Mouse (Mus musculus) stomach, embryonic 16.5 days (tissue): ENCODE measurements at regions not wholly inside any gene's neighbourhood (a gene's known extent, or its start where the extent isn't known, plus 50 kb on each side); places are given as distances from the start of the nearest gene placed in this dataset.
A peak's percentile ranks its signal among the peaks of the same experiment; 100 is the strongest.

Experiments used
- ATAC-seq: fragments of 200-750 bp; cut with Nextera tagmentation; 2 replicates; pipeline ENCODE4 v1.8.0; 2017; ENCODE audit warnings: moderate number of reproducible peaks, moderate TSS enrichment; ENCODE audit not compliant: insufficient read depth, low FRiP score
- H3K27ac ChIP-seq: fragments of 300-500 bp; sonication (generic); 2 replicates; pipeline ENCODE4 v1.5.1; 2014; ENCODE audit warnings: low read length
- H3K27me3 ChIP-seq: fragments of 300-500 bp; sonication (generic); 2 replicates; pipeline ENCODE4 v1.6.1; 2014; ENCODE audit warnings: low read length, control low read depth, mixed read lengths; ENCODE audit not compliant: control insufficient read depth, insufficient read depth
- H3K36me3 ChIP-seq: fragments of 300-500 bp; sonication (generic); 2 replicates; pipeline ENCODE4 v1.6.1; 2014; ENCODE audit warnings: low read length; ENCODE audit not compliant: control insufficient read depth, insufficient read depth
- H3K4me1 ChIP-seq: fragments of 300-500 bp; sonication (generic); 2 replicates; pipeline ENCODE4 v1.6.1; 2014; ENCODE audit warnings: low read length, control low read depth, mixed read lengths; ENCODE audit not compliant: control insufficient read depth, insufficient read depth
- H3K4me2 ChIP-seq: fragments of 300-500 bp; sonication (generic); 2 replicates; pipeline ENCODE4 v1.6.1; 2014; ENCODE audit warnings: low read depth, low read length, mixed read lengths
- H3K4me3 ChIP-seq: fragments of 300-500 bp; sonication (generic); replicated peaks from 2 replicates; pipeline ENCODE4 v1.5.1; 2014; ENCODE audit warnings: mild to moderate bottlenecking, low read length
- H3K9ac ChIP-seq: fragments of 300-500 bp; sonication (generic); 2 replicates; pipeline ENCODE4 v1.6.1; 2014; ENCODE audit warnings: low read length
- H3K9me3 ChIP-seq: fragments of 300-500 bp; sonication (generic); replicated peaks from 2 replicates; pipeline ENCODE4 v1.6.1; 2016; ENCODE audit warnings: low read length, control low read depth; ENCODE audit not compliant: control insufficient read depth
- WGBS: fragments of 180-500 bp; shearing (Covaris S2); extraction: QIAGEN DNeasy Blood & Tissue Kit; methylation state at CpG from one replicate; pipeline ENCODE4 v1.1.7; 2014; 5-methylcytosine and 5-hydroxymethylcytosine counted together

- ATAC-seq, result no peak
- WGBS, result 86% methylated on average over 2 of the region's 2 CpGs
- no peak overlapping the region for H3K9ac ChIP-seq
- H3K27me3 ChIP-seq, result no peaks in the 10 kb centered on the region
- no peak overlapping the region for H3K4me3 ChIP-seq
- no peaks in the 10 kb centered on the region for H3K9me3 ChIP-seq
- H3K4me1 ChIP-seq, result no peaks in the 10 kb centered on the region
- no peak overlapping the region for H3K4me2 ChIP-seq
- no peaks in the 10 kb centered on the region for H3K36me3 ChIP-seq
- no peak overlapping the region for H3K27ac ChIP-seq
These were observed 1491.2 kb upstream of the Cited2 start for GRCm38 (mm10) chr10:16231821-16232220.

GRCm38 (mm10) chr10:16233612-16234106 lies 1489.4 kb upstream of the Cited2 start:
- no peaks in the 10 kb centered on the region for H3K36me3 ChIP-seq
- no peaks in the 10 kb centered on the region for H3K9me3 ChIP-seq
- no peak overlapping the region for H3K9ac ChIP-seq
- 78% methylated on average over 4 of the region's 4 CpGs for WGBS
- H3K4me1 ChIP-seq, result no peaks in the 10 kb centered on the region
- H3K27me3 ChIP-seq, result no peaks in the 10 kb centered on the region
- no peak overlapping the region for H3K4me2 ChIP-seq
- H3K4me3 ChIP-seq, result no peak overlapping the region
- ATAC-seq, result no peak
- no peak overlapping the region for H3K27ac ChIP-seq

- Histone ChIP-seq H3K4me3 (no peak overlapping the region), H3K9me3 (no peaks in the 10 kb centered on the region), H3K4me1 (no peaks in the 10 kb centered on the region), H3K36me3 (no peaks in the 10 kb centered on the region), H3K9ac (no peak overlapping the region), H3K27me3 (no peaks in the 10 kb centered on the region), H3K4me2 (no peak overlapping the region), H3K27ac (no peak overlapping the region)
- peak; percentile 93 for ATAC-seq
These were observed 1466.7 kb upstream of the Cited2 start for GRCm38 (mm10) chr10:16256329-16256728.

- Histone ChIP-seq H3K4me3 (no peak overlapping the region), H3K27ac (no peak overlapping the region), H3K4me1 (no peaks in the 10 kb centered on the region), H3K27me3 (no peaks in the 10 kb centered on the region), H3K9ac (no peak overlapping the region), H3K9me3 (no peaks in the 10 kb centered on the region), H3K36me3 (no peaks in the 10 kb centered on the region), H3K4me2 (no peak overlapping the region)
- WGBS, result 90% methylated on average over 5 of the region's 5 CpGs
- no peak for ATAC-seq
These were observed 1450.2 kb upstream of the Cited2 start for GRCm38 (mm10) chr10:16272786-16273185.

GRCm38 (mm10) chr10:16317026-16317425 lies 1406.0 kb upstream of the Cited2 start:
- WGBS, result 91% methylated on average over 10 of the region's 10 CpGs
- Histone ChIP-seq H3K9me3 (no peaks in the 10 kb centered on the region), H3K9ac (no peak overlapping the region), H3K27me3 (no peaks in the 10 kb centered on the region), H3K4me2 (no peak overlapping the region), H3K4me3 (no peak overlapping the region), H3K27ac (no peak overlapping the region), H3K4me1 (no peaks in the 10 kb centered on the region), H3K36me3 (no peaks in the 10 kb centered on the region)
- no peak for ATAC-seq

GRCm38 (mm10) chr10:16337546-16337945 lies 1385.5 kb upstream of the Cited2 start:
- no peaks in the 10 kb centered on the region for H3K4me1 ChIP-seq
- 78% methylated on average over 1 of the region's 1 CpGs for WGBS
- H3K27me3 ChIP-seq, result no peaks in the 10 kb centered on the region
- no peak overlapping the region for H3K4me2 ChIP-seq
- no peak overlapping the region for H3K9ac ChIP-seq
- no peaks in the 10 kb centered on the region for H3K36me3 ChIP-seq
- H3K9me3 ChIP-seq, result no peaks in the 10 kb centered on the region
- H3K27ac ChIP-seq, result no peak overlapping the region
- ATAC-seq, result no peak
- H3K4me3 ChIP-seq, result no peak overlapping the region

- Histone ChIP-seq H3K36me3 (no peaks in the 10 kb centered on the region), H3K27me3 (no peaks in the 10 kb centered on the region), H3K27ac (no peak overlapping the region), H3K4me1 (no peaks in the 10 kb centered on the region), H3K4me2 (no peak overlapping the region), H3K9ac (no peak overlapping the region), H3K9me3 (no peaks in the 10 kb centered on the region), H3K4me3 (no peak overlapping the region)
- ATAC-seq, result no peak
These were observed 1381.5 kb upstream of the Cited2 start for GRCm38 (mm10) chr10:16341496-16341895.

GRCm38 (mm10) chr10:16364001-16364400 lies 1359.0 kb upstream of the Cited2 start:
- no peaks in the 10 kb centered on the region for H3K9me3 ChIP-seq
- H3K36me3 ChIP-seq, result no peaks in the 10 kb centered on the region
- no peak overlapping the region for H3K27ac ChIP-seq
- no peak for ATAC-seq
- no peak overlapping the region for H3K4me3 ChIP-seq
- WGBS, result 90% methylated on average over 3 of the region's 3 CpGs
- no peaks in the 10 kb centered on the region for H3K4me1 ChIP-seq
- no peak overlapping the region for H3K4me2 ChIP-seq
- no peak overlapping the region for H3K9ac ChIP-seq
- H3K27me3 ChIP-seq, result no peaks in the 10 kb centered on the region
